Mouse (Mus musculus) limb, embryonic 13.5 days (tissue): Measurements from ENCODE around the gene Astn1. TPM values are rescaled to one million over a fixed set of nuclear protein-coding genes. Genes with fewer than 3 reads are reported as not detected.

Experiments
- ATAC-seq: fragments of 200-750 bp; cut with Nextera tagmentation; 2 replicates; pipeline ENCODE4 v1.8.0; 2017; ENCODE audit warnings: low read depth, moderate number of reproducible peaks, moderate TSS enrichment; ENCODE audit not compliant: low FRiP score
- H3K27ac ChIP-seq: fragments of 300-500 bp; sonication (generic); 2 replicates; pipeline ENCODE4 v1.5.1; 2015; ENCODE audit warnings: inconsistent platforms, mild to moderate bottlenecking, moderate library complexity
- H3K27me3 ChIP-seq: fragments of 300-500 bp; sonication (generic); 2 replicates; pipeline ENCODE4 v1.6.1; 2015; ENCODE audit warnings: mild to moderate bottlenecking, inconsistent platforms
- H3K36me3 ChIP-seq: fragments of 300-500 bp; sonication (generic); 2 replicates; pipeline ENCODE4 v1.6.1; 2015; ENCODE audit warnings: inconsistent platforms, mild to moderate bottlenecking, moderate library complexity
- H3K4me1 ChIP-seq: fragments of 300-500 bp; sonication (generic); 2 replicates; pipeline ENCODE4 v1.6.1; 2015; ENCODE audit warnings: inconsistent platforms
- H3K4me2 ChIP-seq: fragments of 300-500 bp; sonication (generic); replicated peaks from 2 replicates; pipeline ENCODE4 v1.6.1; 2015; ENCODE audit warnings: inconsistent platforms, mild to moderate bottlenecking, moderate library complexity
- H3K4me3 ChIP-seq: fragments of 300-500 bp; sonication (generic); 2 replicates; pipeline ENCODE4 v1.5.1; 2015; ENCODE audit warnings: moderate library complexity, mild to moderate bottlenecking, inconsistent platforms
- H3K9ac ChIP-seq: fragments of 300-500 bp; sonication (generic); 2 replicates; pipeline ENCODE4 v1.6.1; 2015; ENCODE audit warnings: mild to moderate bottlenecking, inconsistent platforms
- H3K9me3 ChIP-seq: fragments of 300-500 bp; sonication (generic); 2 replicates; pipeline ENCODE4 v1.6.1; 2016; ENCODE audit warnings: inconsistent platforms
- whole genome bisulfite sequencing: fragments of 180-500 bp; shearing (Covaris S2); methylation state at CpG from one replicate; pipeline ENCODE4 v1.1.7; 2015; 5-methylcytosine and 5-hydroxymethylcytosine counted together
- microRNA counts: library from miRNA; unstranded; fragments of <30 nt; microRNA quantifications from one replicate; lab custom pipeline; 2016
- microRNA-seq: library from miRNA; unstranded; fragments of <30 nt; microRNA quantifications from one replicate; pipeline ENCODE4, GENCODE M21; 2016
- polyA plus RNA-seq: library from polyadenylated mRNA; unstranded; fragments of >200 nt; fragmentation: Nextera tagmentation; extraction: Ambion mirVana; gene quantifications from 2 replicates; pipeline ENCODE4 v1.2.1, GENCODE M21; 2015

Astn1 gene
- polyA plus RNA-seq, 1 experiment from 2014 or later = 4.7 TPM

DNA sequence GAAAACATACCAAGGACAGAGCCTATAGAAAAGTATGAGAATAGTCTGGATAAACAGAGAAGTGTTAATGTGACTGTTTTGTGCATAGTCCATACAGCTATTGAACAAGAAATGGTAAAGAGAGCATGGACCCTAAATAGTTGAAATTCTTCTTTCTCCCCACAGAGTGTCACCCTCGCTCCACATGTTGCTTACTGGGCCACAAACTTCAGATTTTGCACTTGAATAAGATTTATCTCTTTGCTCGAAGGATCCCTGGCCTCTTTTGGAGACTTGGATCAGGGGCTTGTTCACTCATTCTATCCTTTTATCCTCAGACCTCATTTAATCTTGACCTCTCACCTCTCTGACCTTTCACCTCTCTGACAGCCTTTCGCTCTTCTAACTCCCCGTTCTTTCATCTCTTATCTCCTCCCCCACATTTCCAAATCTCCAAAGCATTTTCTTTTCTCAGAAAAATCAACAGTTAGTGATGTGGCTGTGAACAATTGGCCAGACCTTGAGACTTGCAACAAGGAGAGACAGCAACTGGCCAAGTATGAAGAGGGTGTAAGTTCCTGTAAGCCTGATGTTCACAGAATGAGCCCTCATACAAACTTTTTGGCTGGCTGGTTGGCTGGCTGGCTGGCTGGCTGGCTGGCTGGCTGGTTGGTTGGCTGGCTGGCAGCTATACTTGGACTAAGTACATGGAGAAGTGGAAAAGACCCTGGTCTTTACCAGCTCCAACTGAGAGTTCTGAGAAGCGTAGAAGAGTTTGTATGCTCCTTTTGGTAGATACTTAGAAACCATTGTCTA lies 351.4 kb downstream of the Astn1 start:
- 37% methylated on average over 5 of the region's 5 CpGs for WGBS
- no peak overlapping the region for H3K4me2 ChIP-seq
- H3K4me3 ChIP-seq = no peak overlapping the region
- no peak overlapping the region for H3K27ac ChIP-seq
- no peak for ATAC-seq
- H3K36me3 ChIP-seq = no peaks in the 10 kb centered on the region
- no peaks in the 10 kb centered on the region for H3K9me3 ChIP-seq
- H3K9ac ChIP-seq = no peak overlapping the region
- no peaks in the 10 kb centered on the region for H3K27me3 ChIP-seq
- H3K4me1 ChIP-seq = no peaks in the 10 kb centered on the region

DNA sequence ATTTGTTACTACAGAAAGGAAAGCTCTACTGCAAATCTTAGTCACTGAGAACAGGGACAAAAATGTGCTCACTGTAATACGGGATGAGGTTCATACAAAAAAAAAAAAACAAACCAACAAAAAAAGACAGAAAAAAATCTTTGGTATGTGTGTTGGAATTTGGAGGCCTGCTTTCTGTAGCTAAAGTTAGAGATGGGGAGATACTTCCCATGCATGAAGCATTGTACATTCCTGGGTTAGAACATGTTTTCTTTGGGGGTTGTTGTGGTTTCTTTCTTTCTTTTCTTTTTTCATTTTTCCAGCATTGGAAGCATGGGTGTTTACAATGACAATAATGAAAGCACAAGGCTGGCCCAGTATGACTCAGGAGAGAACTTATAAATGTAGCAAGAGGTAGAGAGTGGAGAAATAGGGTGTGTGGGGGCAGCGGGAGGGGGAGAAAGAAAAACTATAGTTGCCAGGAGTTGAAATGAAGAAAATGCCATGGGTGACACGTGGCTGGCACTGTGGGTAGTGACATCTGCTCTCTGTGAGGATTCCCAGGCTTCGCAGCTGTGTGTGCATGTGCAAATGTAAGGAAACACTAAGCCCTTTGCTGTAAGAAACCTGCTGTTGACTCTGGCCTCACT lies 370.9 kb downstream of the Astn1 start:
- Histone ChIP-seq H3K27me3 (peaks cover 12% of the 10 kb centered on the region), H3K4me3 (no peak overlapping the region), H3K27ac (no peak overlapping the region), H3K9ac (no peak overlapping the region), H3K4me2 (no peak overlapping the region), H3K4me1 (no peaks in the 10 kb centered on the region), H3K9me3 (no peaks in the 10 kb centered on the region), H3K36me3 (no peaks in the 10 kb centered on the region)
- peak; percentile 79 for ATAC-seq
- WGBS = 67% methylated on average over 4 of the region's 4 CpGs

DNA sequence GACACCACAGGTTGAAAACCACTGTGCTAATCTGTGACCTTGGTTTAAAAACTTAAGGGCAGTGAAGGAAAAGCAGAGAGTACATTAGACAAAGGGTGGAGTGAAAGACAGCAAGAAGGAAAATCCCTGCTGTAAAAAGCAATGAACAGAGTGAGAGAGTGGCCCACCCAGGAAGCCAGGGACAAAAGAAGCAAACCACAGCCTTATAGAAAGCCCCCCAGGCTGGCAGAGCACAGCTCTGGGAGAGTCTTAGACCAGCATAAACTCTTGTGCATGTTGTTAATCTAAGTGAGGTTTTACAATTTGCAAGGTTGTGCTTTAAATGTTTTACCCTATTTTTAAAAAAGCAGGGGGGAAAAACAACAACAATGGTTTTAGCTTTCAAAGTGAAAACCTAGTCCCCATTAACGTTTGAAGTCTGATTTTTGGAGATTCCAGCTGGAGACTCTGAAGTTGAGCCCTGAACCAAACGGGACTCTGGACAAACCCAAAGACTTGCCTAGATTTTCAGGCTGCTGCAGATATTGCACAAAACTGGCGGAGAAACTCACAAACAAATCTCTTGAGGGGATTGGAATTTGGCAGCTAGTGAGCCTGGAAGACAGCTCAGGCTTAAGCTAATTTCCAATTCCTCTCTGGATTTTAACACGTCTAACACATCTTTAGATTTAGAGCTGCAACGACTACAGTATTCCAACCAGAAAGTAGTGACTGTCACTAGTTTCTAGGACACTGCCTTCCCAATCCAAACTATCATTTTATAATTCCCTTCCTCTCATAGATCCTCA lies 377.3 kb downstream of the Astn1 start:
- ATAC-seq = no peak
- Histone ChIP-seq H3K4me1 (peaks cover 23% of the 10 kb centered on the region), H3K4me2 (no peak overlapping the region), H3K27ac (no peak overlapping the region), H3K9ac (no peak overlapping the region), H3K9me3 (no peaks in the 10 kb centered on the region), H3K36me3 (no peaks in the 10 kb centered on the region), H3K27me3 (peaks cover 34% of the 10 kb centered on the region), H3K4me3 (no peak overlapping the region)
- WGBS = 23% methylated on average over 5 of the region's 5 CpGs

DNA sequence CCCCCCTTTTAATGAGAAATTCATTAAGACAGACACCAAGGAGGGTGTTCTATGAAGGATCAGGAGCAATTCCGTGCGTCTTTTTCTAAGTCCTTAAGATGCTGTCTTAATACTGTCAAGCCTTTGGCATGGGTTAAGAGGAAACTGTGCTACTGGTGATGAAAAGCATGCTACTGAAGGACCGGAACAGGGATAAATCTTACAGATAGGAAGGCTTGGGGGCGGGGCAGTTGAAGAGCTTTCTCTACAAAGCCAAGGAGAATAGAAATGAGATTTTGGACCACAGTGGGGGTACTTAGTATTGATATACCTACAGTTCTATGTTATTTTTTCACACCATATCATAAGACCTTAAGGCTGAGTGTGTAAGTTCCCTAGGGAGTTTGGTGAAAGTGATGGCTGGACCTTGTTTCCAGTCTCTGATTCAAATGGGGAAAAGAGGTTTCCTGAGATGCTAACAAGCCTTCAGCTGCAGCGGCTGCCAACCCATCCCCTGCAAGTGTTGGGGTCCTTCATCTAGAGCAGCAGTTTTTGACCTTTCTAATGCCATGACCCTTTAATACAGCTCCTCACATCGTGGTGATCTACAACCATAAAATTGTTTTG lies 378.2 kb downstream of the Astn1 start:
- Histone ChIP-seq H3K9ac (no peak overlapping the region), H3K4me2 (no peak overlapping the region), H3K4me3 (no peak overlapping the region), H3K4me1 (peaks cover 23% of the 10 kb centered on the region), H3K36me3 (no peaks in the 10 kb centered on the region), H3K27me3 (peaks cover 43% of the 10 kb centered on the region), H3K9me3 (no peaks in the 10 kb centered on the region), H3K27ac (no peak overlapping the region)
- WGBS = 76% methylated on average over 6 of the region's 6 CpGs
- ATAC-seq = no peak

DNA sequence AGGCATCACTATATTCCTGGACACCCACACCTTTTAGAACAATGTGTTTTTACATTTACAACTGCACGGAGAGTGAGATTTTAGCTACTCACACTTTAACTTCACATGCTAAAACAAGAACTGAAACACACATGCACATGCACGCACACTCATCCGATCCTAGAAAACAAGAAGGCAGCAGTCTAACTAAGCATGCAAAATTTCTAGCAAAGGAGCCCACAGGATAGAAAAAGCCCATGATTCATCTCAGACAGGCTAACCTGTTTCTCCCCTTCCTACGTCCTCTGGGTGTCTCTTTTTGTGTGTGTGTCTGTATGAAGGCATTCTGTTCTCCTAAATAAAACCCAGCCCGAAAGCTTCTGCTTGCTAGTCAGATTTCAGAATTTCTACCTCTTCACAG lies 378.9 kb downstream of the Astn1 start:
- Histone ChIP-seq H3K36me3 (no peaks in the 10 kb centered on the region), H3K9me3 (no peaks in the 10 kb centered on the region), H3K27ac (no peak overlapping the region), H3K4me2 (no peak overlapping the region), H3K9ac (no peak overlapping the region), H3K4me3 (no peak overlapping the region), H3K4me1 (peaks cover 23% of the 10 kb centered on the region), H3K27me3 (peaks cover 49% of the 10 kb centered on the region)
- 72% methylated on average over 5 of the region's 5 CpGs for WGBS
- ATAC-seq = no peak

MicroRNAs encoded within 50 kb of the gene (microRNA counts, 519-probe panel; counts per million panel counts)
- microRNA mmu-miR-488 (lab: Ali Mortazavi, UCI) = 2,132 counts per million, percentile 29 among the panel's probes with 10 or more counts

Small RNA genes within 50 kb of the gene (microRNA-seq; reads per million reads assigned to microRNA genes)
- gene Mir488 = 19.0 reads per million, percentile 35 among the genes with 10 or more reads in this experiment

Other genes starting within 250 kb of the Astn1 start
- 0.29 and 0.34 TPM in 2 replicates for gene Brinp2, start 5.9 kb upstream of the Astn1 start, polyA plus RNA-seq